Mouse (Mus musculus) erythroblast, adult 5-6 weeks (primary cell): ENCODE results near the gene Fam71a. TPM values are rescaled to one million over a fixed set of nuclear protein-coding genes. Genes with fewer than 3 reads are reported as not detected.
A peak's percentile ranks its signal among the peaks of the same experiment; 100 is the strongest.

Source experiments
- ATAC-seq: replicated peaks from 2 replicates; pipeline ENCODE4 v1.8.0; 2016; ENCODE audit warnings: moderate number of reproducible peaks, mild to moderate bottlenecking, moderate TSS enrichment, inconsistent platforms; ENCODE audit not compliant: poor library complexity, low FRiP score, severe bottlenecking
- total RNA-seq, 2 experiments: library from RNA; stranded (forward) in 1 of 2; stranded (reverse) in 1 of 2; fragments of 150-400 nt in 1 of 2; fragments of 200-764, 138-1000 nt in 1 of 2; gene quantifications; 2 replicates each; pipeline versions ENCODE4 v1.2.3 to v1.2.4; 2015 to 2017; ENCODE audit warnings: low replicate concordance in 2 of 2

Gene Fam71a
- total RNA-seq, 2 experiments from 2014 or later, result not detected

DNA sequence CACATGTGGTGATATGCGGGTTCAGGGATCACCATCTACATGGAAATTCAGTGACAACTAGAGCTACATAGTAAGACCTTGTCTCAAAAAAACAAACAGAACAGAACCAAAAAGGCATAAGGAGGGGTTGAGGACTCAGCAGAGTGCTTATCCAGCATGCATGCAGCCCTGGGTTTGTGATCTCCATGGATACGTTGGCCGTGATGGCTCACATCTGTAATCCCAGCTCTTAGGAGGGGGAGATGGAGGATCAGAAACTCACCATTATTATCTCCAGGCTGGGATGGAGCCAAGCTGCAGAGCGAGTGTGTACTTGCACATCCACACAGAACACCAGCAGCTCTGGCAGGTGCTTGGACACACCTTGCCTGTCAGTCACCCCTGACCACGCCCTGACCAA, 32.4 kb downstream of the Fam71a start:
- ATAC-seq, result no peak

DNA sequence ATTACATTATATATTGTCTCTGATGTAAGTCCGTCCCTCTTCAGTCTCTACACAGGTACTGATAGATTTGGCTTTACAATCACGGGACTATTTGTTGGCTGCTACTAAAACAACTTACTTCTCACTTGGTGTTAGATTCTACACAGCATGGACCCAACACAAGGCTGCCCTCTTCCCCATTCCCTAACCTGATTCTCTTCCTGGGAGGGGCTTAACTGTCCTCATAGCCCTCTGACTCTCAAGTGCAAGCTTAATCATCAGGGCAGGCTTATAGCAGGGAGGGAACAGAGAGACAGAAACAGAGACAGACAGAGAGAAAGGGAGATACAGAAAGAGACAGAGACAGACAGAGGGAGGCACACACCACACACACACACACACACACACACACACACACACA, 32.9 kb downstream of the Fam71a start:
- no peak for ATAC-seq

GRCm38 (mm10) chr1:191125811-191126638, 38.6 kb downstream of the Fam71a start:
- peak; percentile 71 for ATAC-seq

GRCm38 (mm10) chr1:191124288-191124687, 40.3 kb downstream of the Fam71a start:
- no peak for ATAC-seq

DNA sequence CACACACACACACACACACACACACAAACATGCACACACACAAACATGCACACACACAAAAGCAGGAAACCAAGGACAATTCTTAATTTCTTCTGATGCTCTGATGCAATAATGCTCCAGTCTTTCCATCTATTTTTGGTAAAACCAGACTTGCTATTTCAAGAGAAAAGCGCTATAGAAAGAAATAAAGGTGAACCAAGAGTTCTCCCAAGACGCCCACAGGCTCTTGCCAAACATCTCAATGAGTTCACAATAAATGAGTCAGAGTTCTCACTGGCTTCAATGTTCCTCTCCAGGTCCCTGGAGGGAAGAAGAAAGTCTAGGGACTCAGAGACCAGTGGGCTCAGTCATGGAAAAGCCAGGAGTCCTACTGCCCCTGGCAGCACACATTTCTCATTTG, 40.9 kb downstream of the Fam71a start:
- ATAC-seq, result no peak

DNA sequence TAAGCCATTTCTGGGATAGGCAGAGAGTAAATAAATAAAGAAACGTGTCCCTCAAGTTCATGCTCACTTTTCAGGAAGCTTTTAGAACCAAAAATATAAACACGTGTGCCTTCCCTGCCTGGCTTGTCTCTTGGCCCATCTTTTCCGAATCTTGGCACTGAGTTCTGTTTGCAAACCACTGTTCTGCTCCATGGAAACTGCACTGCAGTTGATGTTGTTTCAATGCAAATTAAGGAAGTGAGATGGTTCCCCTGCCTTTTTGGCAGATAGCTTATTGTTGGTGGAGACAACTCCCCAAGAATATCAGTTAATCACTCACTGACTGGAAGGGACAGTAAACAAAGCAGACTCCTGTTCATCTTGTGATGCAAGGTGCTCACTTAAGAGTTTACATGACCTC, 41.9 kb downstream of the Fam71a start:
- ATAC-seq, result no peak

DNA sequence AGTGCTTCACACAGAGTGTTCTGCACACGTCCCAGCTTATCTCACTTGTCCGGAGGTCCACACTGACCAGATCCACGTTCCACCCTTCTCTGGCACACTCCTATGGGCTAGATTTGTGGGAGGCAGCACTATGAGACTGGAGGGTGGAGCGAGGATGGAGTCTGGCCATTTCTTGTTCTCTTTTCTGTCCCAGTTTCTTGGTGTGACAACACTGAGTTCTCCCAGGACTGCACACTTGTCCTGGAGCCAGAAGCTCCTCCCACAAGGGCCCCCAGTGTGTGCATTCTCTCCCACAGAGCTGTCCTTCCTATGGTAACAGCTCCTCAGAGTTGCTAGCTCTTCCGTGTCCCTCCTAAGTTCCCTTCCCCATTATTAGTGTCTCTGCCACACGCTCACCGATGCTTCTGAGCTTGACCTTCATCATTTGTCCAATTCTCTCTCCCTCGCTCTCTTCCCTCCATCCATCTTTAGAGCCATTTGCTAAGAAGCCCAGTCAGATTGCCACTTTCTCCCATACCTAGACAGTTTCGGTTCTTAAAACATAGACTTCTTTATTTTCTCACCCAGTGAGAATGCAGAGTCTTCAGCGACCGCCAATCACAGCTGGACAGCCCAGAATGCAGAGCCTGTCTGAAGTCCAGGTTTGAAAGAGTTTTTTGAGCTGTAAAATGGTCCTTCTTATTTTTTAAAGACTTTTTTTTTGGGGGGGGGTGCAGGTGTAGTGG, 48.9 kb downstream of the Fam71a start:
- ATAC-seq, result no peak

DNA sequence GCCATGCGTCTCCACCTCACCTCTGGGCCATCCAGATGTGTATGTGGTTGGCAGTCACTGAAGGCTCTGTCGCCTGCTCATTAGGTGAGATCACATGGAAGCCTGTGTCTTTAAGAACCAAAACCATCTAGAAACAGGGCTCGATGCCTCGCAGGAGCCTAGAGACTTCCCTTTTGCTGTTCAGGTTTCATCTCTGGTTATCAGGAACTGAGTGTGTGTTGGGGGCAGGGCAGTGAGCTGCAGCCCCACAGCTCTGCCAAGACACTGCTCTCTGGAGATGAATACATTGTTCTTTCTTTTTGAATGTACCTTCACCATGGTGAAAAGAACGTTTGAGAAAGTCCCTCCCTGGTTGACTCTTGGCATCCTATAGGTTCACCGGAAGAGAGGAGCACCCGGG, 49.7 kb downstream of the Fam71a start:
- no peak for ATAC-seq

Other genes with a start within 250 kb of the Fam71a start
- gene Angel2, start 239.7 kb downstream of the Fam71a start, total RNA-seq (2015; ENCODE audit: low replicate concordance), result 4.2 and 12.1 TPM in 2 replicates
- 8.9 and 12.6 TPM in 2 replicates for gene Angel2, start 239.7 kb downstream of the Fam71a start, total RNA-seq (2017; ENCODE audit: low replicate concordance)
- not detected in 2 replicates for gene Vash2, start 185.5 kb downstream of the Fam71a start, total RNA-seq (2015; ENCODE audit: low replicate concordance)
- 0.42 TPM in 1 of 2 replicates, not detected in the other for gene Vash2, start 185.5 kb downstream of the Fam71a start, total RNA-seq (2017; ENCODE audit: low replicate concordance)
- gene Flvcr1, start 138.7 kb downstream of the Fam71a start, total RNA-seq (2015; ENCODE audit: low replicate concordance), result 9.4 and 13.6 TPM in 2 replicates
- 5.3 and 7.8 TPM in 2 replicates for gene Flvcr1, start 138.7 kb downstream of the Fam71a start, total RNA-seq (2017; ENCODE audit: low replicate concordance)
- gene Spata45, start 128.2 kb downstream of the Fam71a start, total RNA-seq (2015; ENCODE audit: low replicate concordance), result not detected in 2 replicates
- not detected in 2 replicates for gene Spata45, start 128.2 kb downstream of the Fam71a start, total RNA-seq (2017; ENCODE audit: low replicate concordance)
- gene Tatdn3, start 101.9 kb downstream of the Fam71a start, total RNA-seq (2015; ENCODE audit: low replicate concordance), result 5.6 and 8.5 TPM in 2 replicates
- 1.3 TPM in 1 of 2 replicates, not detected in the other for gene Tatdn3, start 101.9 kb downstream of the Fam71a start, total RNA-seq (2017; ENCODE audit: low replicate concordance)
- gene Nsl1, start 101.8 kb downstream of the Fam71a start, total RNA-seq (2015; ENCODE audit: low replicate concordance), result 2.1 and 6.7 TPM in 2 replicates
- gene Nsl1, start 101.8 kb downstream of the Fam71a start, total RNA-seq (2017; ENCODE audit: low replicate concordance), result 3.8 and 7.5 TPM in 2 replicates
- gene Batf3, start 67.0 kb downstream of the Fam71a start, total RNA-seq (2015; ENCODE audit: low replicate concordance), result 2.1 TPM in 1 of 2 replicates, not detected in the other
- gene Batf3, start 67.0 kb downstream of the Fam71a start, total RNA-seq (2017; ENCODE audit: low replicate concordance), result 0.70 TPM in 1 of 2 replicates, not detected in the other
- 0.42 and 6.0 TPM in 2 replicates for gene Atf3, start 53.2 kb upstream of the Fam71a start, total RNA-seq (2015; ENCODE audit: low replicate concordance)
- gene Atf3, start 53.2 kb upstream of the Fam71a start, total RNA-seq (2017; ENCODE audit: low replicate concordance), result 3.2 and 13.4 TPM in 2 replicates
- gene Nenf, start 153.4 kb upstream of the Fam71a start, total RNA-seq (2015; ENCODE audit: low replicate concordance), result 2.3 and 21.5 TPM in 2 replicates
- gene Nenf, start 153.4 kb upstream of the Fam71a start, total RNA-seq (2017; ENCODE audit: low replicate concordance), result 0.60 and 9.2 TPM in 2 replicates
- 3.3 TPM in 2 replicates for gene Tmem206, start 161.1 kb upstream of the Fam71a start, total RNA-seq (2015; ENCODE audit: low replicate concordance)
- 4.2 and 5.7 TPM in 2 replicates for gene Tmem206, start 161.1 kb upstream of the Fam71a start, total RNA-seq (2017; ENCODE audit: low replicate concordance)
- 52.7 and 60.3 TPM in 2 replicates for gene Ppp2r5a, start 238.5 kb upstream of the Fam71a start, total RNA-seq (2015; ENCODE audit: low replicate concordance)
- gene Ppp2r5a, start 238.5 kb upstream of the Fam71a start, total RNA-seq (2017; ENCODE audit: low replicate concordance), result 56.3 and 62.8 TPM in 2 replicates